Mouse (Mus musculus) heart, adult 2 months (tissue): Measurements from ENCODE around the gene Nup107.

Experiments
- CTCF ChIP-seq: fragments of 200-600 bp; IDR thresholded peaks from 2 replicates; pipeline ENCODE4 v1.8.1; 2022; ENCODE audit warnings: antibody characterized with exemption, mild to moderate bottlenecking, moderate library complexity
- POLR2A ChIP-seq: fragments of 200-500 bp; IDR thresholded peaks from 2 replicates; pipeline ENCODE4 v1.6.1; 2011; ENCODE audit warnings: mild to moderate bottlenecking, low read depth, low read length, control low read depth; ENCODE audit not compliant: insufficient read depth

- TF ChIP-seq CTCF (no peak), POLR2A (no peak)
Measured at GRCm38 (mm10) chr10:117732962-117733592, 59.4 kb downstream of the Nup107 start.
